Mouse (Mus musculus) embryonic facial prominence, embryonic 14.5 days (tissue): ENCODE data around the gene Kirrel2. TPM values are rescaled to one million over a fixed set of nuclear protein-coding genes. Genes with fewer than 3 reads are reported as not detected.

Experiments
- polyA plus RNA-seq: library from polyadenylated mRNA; unstranded; fragments of >200 nt; fragmentation: Nextera tagmentation; extraction: Ambion mirVana; gene quantifications from 2 replicates; pipeline ENCODE4 v1.2.1, GENCODE M21; 2014

The Kirrel2 gene
- polyA plus RNA-seq, 1 experiment from 2014 or later, result 0.82 TPM

Other genes with a start within 250 kb of the Kirrel2 start
- 172 and 180 TPM in 2 replicates for gene Polr2i, start 225.7 kb downstream of the Kirrel2 start, polyA plus RNA-seq
- 166 and 169 TPM in 2 replicates for gene Tbcb, start 225.4 kb downstream of the Kirrel2 start, polyA plus RNA-seq
- 1.1 and 1.4 TPM in 2 replicates for gene Ovol3, start 222.0 kb downstream of the Kirrel2 start, polyA plus RNA-seq
- 0.22 and 0.28 TPM in 2 replicates for gene Thap8, start 177.6 kb downstream of the Kirrel2 start, polyA plus RNA-seq
- gene Wdr62, start 177.3 kb downstream of the Kirrel2 start, polyA plus RNA-seq, result 7.5 and 7.7 TPM in 2 replicates
- 51.8 and 58.1 TPM in 2 replicates for gene Clip3, start 166.0 kb downstream of the Kirrel2 start, polyA plus RNA-seq
- gene Alkbh6, start 149.0 kb downstream of the Kirrel2 start, polyA plus RNA-seq, result 69.4 and 72.3 TPM in 2 replicates
- gene Syne4, start 142.9 kb downstream of the Kirrel2 start, polyA plus RNA-seq, result 25.4 and 35.4 TPM in 2 replicates
- gene E130208F15Rik, start 135.9 kb downstream of the Kirrel2 start, polyA plus RNA-seq, result not detected in 2 replicates
- 18.8 and 19.5 TPM in 2 replicates for gene Sdhaf1, start 133.8 kb downstream of the Kirrel2 start, polyA plus RNA-seq
- gene Lrfn3, start 94.9 kb downstream of the Kirrel2 start, polyA plus RNA-seq, result 4.2 and 4.7 TPM in 2 replicates
- gene Tyrobp, start 43.9 kb downstream of the Kirrel2 start, polyA plus RNA-seq, result 82.9 and 97.0 TPM in 2 replicates
- gene Hcst, start 37.8 kb downstream of the Kirrel2 start, polyA plus RNA-seq, result 2.2 and 2.4 TPM in 2 replicates
- 1.0 and 2.0 TPM in 2 replicates for gene Nfkbid, start 36.0 kb downstream of the Kirrel2 start, polyA plus RNA-seq
- gene Aplp1, start 12.2 kb downstream of the Kirrel2 start, polyA plus RNA-seq, result 51.0 and 53.6 TPM in 2 replicates
- 0.22 and 0.35 TPM in 2 replicates for gene Nphs1, start 625 bp upstream of the Kirrel2 start, polyA plus RNA-seq
- gene Prodh2, start 35.9 kb upstream of the Kirrel2 start, polyA plus RNA-seq, result not detected in 2 replicates
- 9.7 and 10.9 TPM in 2 replicates for gene Arhgap33, start 77.4 kb upstream of the Kirrel2 start, polyA plus RNA-seq
- 16.8 and 20.4 TPM in 2 replicates for gene Hspb6, start 94.5 kb upstream of the Kirrel2 start, polyA plus RNA-seq
- 8.1 and 9.9 TPM in 2 replicates for gene Proser3, start 94.6 kb upstream of the Kirrel2 start, polyA plus RNA-seq
- gene Lin37, start 102.1 kb upstream of the Kirrel2 start, polyA plus RNA-seq, result 45.7 and 50.5 TPM in 2 replicates
- gene U2af1l4, start 105.6 kb upstream of the Kirrel2 start, polyA plus RNA-seq, result 85.4 and 88.0 TPM in 2 replicates
- 4.7 and 5.1 TPM in 2 replicates for gene Gm49396, start 105.7 kb upstream of the Kirrel2 start, polyA plus RNA-seq
- 108 and 113 TPM in 2 replicates for gene Psenen, start 105.9 kb upstream of the Kirrel2 start, polyA plus RNA-seq
- 2.1 and 2.9 TPM in 2 replicates for gene Igflr1, start 107.7 kb upstream of the Kirrel2 start, polyA plus RNA-seq
- 11.7 and 13.3 TPM in 2 replicates for gene Kmt2b, start 131.0 kb upstream of the Kirrel2 start, polyA plus RNA-seq
- 0.26 and 0.45 TPM in 2 replicates for gene Zbtb32, start 141.2 kb upstream of the Kirrel2 start, polyA plus RNA-seq
- gene Upk1a, start 155.2 kb upstream of the Kirrel2 start, polyA plus RNA-seq, result 0.39 and 0.47 TPM in 2 replicates
- gene Cox6b1, start 168.5 kb upstream of the Kirrel2 start, polyA plus RNA-seq, result 860 and 1,015 TPM in 2 replicates
- gene Etv2, start 178.2 kb upstream of the Kirrel2 start, polyA plus RNA-seq, result not detected in 2 replicates
- gene Rbm42, start 192.6 kb upstream of the Kirrel2 start, polyA plus RNA-seq, result 93.1 and 106 TPM in 2 replicates
- gene Haus5, start 207.3 kb upstream of the Kirrel2 start, polyA plus RNA-seq, result 30.7 and 35.0 TPM in 2 replicates
- not detected in 2 replicates for gene Pmis2, start 213.9 kb upstream of the Kirrel2 start, polyA plus RNA-seq
- gene 2200002J24Rik, start 241.2 kb upstream of the Kirrel2 start, polyA plus RNA-seq, result 0.37 and 0.46 TPM in 2 replicates